Mouse (Mus musculus) midbrain, embryonic 14.5 days (tissue): Measurements from ENCODE around the gene Prm1. TPM values are rescaled to one million over a fixed set of nuclear protein-coding genes. Genes with fewer than 3 reads are reported as not detected.
A peak's percentile ranks its signal among the peaks of the same experiment; 100 is the strongest.

Source experiments
- ATAC-seq: fragments of 200-750 bp; cut with Nextera tagmentation; 2 replicates; pipeline ENCODE4 v1.8.0; 2017; ENCODE audit warnings: moderate number of reproducible peaks, moderate library complexity; ENCODE audit not compliant: low FRiP score, low TSS enrichment
- DNase-seq: peaks from one replicate; pipeline ENCODE4 v3.0.0-alpha.2; 2015
- H3K27ac ChIP-seq: fragments of 300-500 bp; sonication (generic); replicated peaks from 2 replicates; pipeline ENCODE4 v1.5.1; 2014; ENCODE audit warnings: mild to moderate bottlenecking, low read depth, low read length, moderate library complexity
- H3K27me3 ChIP-seq: fragments of 300-500 bp; sonication (generic); 2 replicates; pipeline ENCODE4 v1.6.1; 2014; ENCODE audit warnings: low read length, control low read depth, mixed read lengths; ENCODE audit not compliant: control insufficient read depth, insufficient read depth
- H3K36me3 ChIP-seq: fragments of 300-500 bp; sonication (generic); 2 replicates; pipeline ENCODE4 v1.6.1; 2014; ENCODE audit warnings: low read length, control low read depth; ENCODE audit not compliant: control insufficient read depth, insufficient read depth
- H3K4me1 ChIP-seq: fragments of 300-500 bp; sonication (generic); 2 replicates; pipeline ENCODE4 v1.6.1; 2014; ENCODE audit warnings: mild to moderate bottlenecking, antibody characterized with exemption, low read length, control low read depth; ENCODE audit not compliant: control insufficient read depth, insufficient read depth
- H3K4me2 ChIP-seq: fragments of 300-500 bp; sonication (generic); 2 replicates; pipeline ENCODE4 v1.6.1; 2014; ENCODE audit warnings: mild to moderate bottlenecking, low read length, moderate library complexity
- H3K4me3 ChIP-seq: fragments of 300-500 bp; sonication (generic); replicated peaks from 2 replicates; pipeline ENCODE4 v1.5.1; 2014; ENCODE audit warnings: low read depth, low read length
- H3K9ac ChIP-seq: fragments of 300-500 bp; sonication (generic); replicated peaks from 2 replicates; pipeline ENCODE4 v1.6.1; 2014; ENCODE audit warnings: mild to moderate bottlenecking, low read length, moderate library complexity
- H3K9me3 ChIP-seq: fragments of 300-500 bp; sonication (generic); 2 replicates; pipeline ENCODE4 v1.6.1; 2016; ENCODE audit warnings: low read length, control low read depth, mixed read lengths; ENCODE audit not compliant: control insufficient read depth
- WGBS: fragments of 180-500 bp; shearing (Covaris S2); extraction: QIAGEN DNeasy Blood & Tissue Kit; methylation state at CpG from one replicate; pipeline ENCODE4 v1.1.7; 2014; 5-methylcytosine and 5-hydroxymethylcytosine counted together
- polyA plus RNA-seq: library from polyadenylated mRNA; unstranded; fragments of >200 nt; fragmentation: Nextera tagmentation; extraction: Ambion mirVana; gene quantifications from 2 replicates; pipeline ENCODE4 v1.2.1, GENCODE M21; 2014

Gene Prm1
- polyA plus RNA-seq, 1 experiment from 2014 or later: not detected

GRCm38 (mm10) chr16:10782377-10783151 lies 23.1 kb downstream of the Prm1 start:
- no peak overlapping the region; the same call in 1 of the 2 replicates for H3K4me2 ChIP-seq
- DNase-seq: no peak
- H3K27ac ChIP-seq: no peak overlapping the region
- no peak overlapping the region for H3K9ac ChIP-seq
- H3K36me3 ChIP-seq: no peaks in the 10 kb centered on the region
- H3K9me3 ChIP-seq: no peaks in the 10 kb centered on the region
- 35% methylated on average over 6 of the region's 6 CpGs for WGBS
- peaks cover 21% of the 10 kb centered on the region for H3K27me3 ChIP-seq
- H3K4me3 ChIP-seq: no peak overlapping the region
- peaks cover 8% of the 10 kb centered on the region; the same call in 1 of the 2 replicates for H3K4me1 ChIP-seq
- ATAC-seq: no peak

GRCm38 (mm10) chr16:10781862-10782371 lies 23.7 kb downstream of the Prm1 start:
- Histone ChIP-seq H3K4me1 (peaks cover 8% of the 10 kb centered on the region; the same call in 1 of the 2 replicates), H3K36me3 (no peaks in the 10 kb centered on the region), H3K27me3 (peaks cover 21% of the 10 kb centered on the region), H3K27ac (no peak overlapping the region), H3K9me3 (no peaks in the 10 kb centered on the region), H3K9ac (no peak overlapping the region), H3K4me2 (no peak overlapping the region), H3K4me3 (no peak overlapping the region)
- no peak for ATAC-seq
- 39% methylated on average over 9 of the region's 9 CpGs for WGBS
- DNase-seq: peak; percentile 14

- H3K4me3 ChIP-seq: no peak overlapping the region
- peaks cover 21% of the 10 kb centered on the region for H3K27me3 ChIP-seq
- no peaks in the 10 kb centered on the region for H3K9me3 ChIP-seq
- H3K9ac ChIP-seq: no peak overlapping the region
- no peak for DNase-seq
- H3K36me3 ChIP-seq: no peaks in the 10 kb centered on the region
- no peak overlapping the region for H3K4me2 ChIP-seq
- no peak for ATAC-seq
- H3K27ac ChIP-seq: no peak overlapping the region
- 83% methylated on average over 5 of the region's 5 CpGs for WGBS
- H3K4me1 ChIP-seq: 0 out of 2 replicates have a peak, but pooled peaks cover 4% of the 10 kb centered on the region
Observed at GRCm38 (mm10) chr16:10780631-10781120, 25.0 kb downstream of the Prm1 start.

- no peaks in the 10 kb centered on the region for H3K9me3 ChIP-seq
- peaks cover 5% of the 10 kb centered on the region; the same call in 1 of the 2 replicates for H3K27me3 ChIP-seq
- H3K4me3 ChIP-seq: no peak overlapping the region
- 62% methylated on average over 5 of the region's 5 CpGs for WGBS
- no peaks in the 10 kb centered on the region for H3K4me1 ChIP-seq
- ATAC-seq (no peak), DNase-seq (no peak)
- H3K4me2 ChIP-seq: no peak overlapping the region
- no peak overlapping the region for H3K9ac ChIP-seq
- H3K27ac ChIP-seq: no peak overlapping the region
- H3K36me3 ChIP-seq: no peaks in the 10 kb centered on the region
Observed at GRCm38 (mm10) chr16:10777579-10778160, 28.0 kb downstream of the Prm1 start.

- no peaks in the 10 kb centered on the region for H3K27me3 ChIP-seq
- H3K4me3 ChIP-seq: no peak overlapping the region
- no peak overlapping the region for H3K9ac ChIP-seq
- H3K4me1 ChIP-seq: no peaks in the 10 kb centered on the region
- WGBS: 75% methylated on average over 7 of the region's 7 CpGs
- no peak overlapping the region for H3K27ac ChIP-seq
- DNase-seq (no peak), ATAC-seq (no peak)
- H3K36me3 ChIP-seq: no peaks in the 10 kb centered on the region
- H3K9me3 ChIP-seq: no peaks in the 10 kb centered on the region
- H3K4me2 ChIP-seq: no peak overlapping the region
Observed at GRCm38 (mm10) chr16:10776322-10776721, 29.3 kb downstream of the Prm1 start.

- no peaks in the 10 kb centered on the region for H3K9me3 ChIP-seq
- H3K27me3 ChIP-seq: no peaks in the 10 kb centered on the region
- H3K4me1 ChIP-seq: no peaks in the 10 kb centered on the region
- H3K4me2 ChIP-seq: no peak overlapping the region
- 72% methylated on average over 4 of the region's 4 CpGs for WGBS
- no peak overlapping the region for H3K9ac ChIP-seq
- no peak overlapping the region for H3K4me3 ChIP-seq
- H3K36me3 ChIP-seq: no peaks in the 10 kb centered on the region
- no peak for DNase-seq
- ATAC-seq: no peak
- no peak overlapping the region for H3K27ac ChIP-seq
Observed at GRCm38 (mm10) chr16:10774726-10775125, 30.9 kb downstream of the Prm1 start.

- Histone ChIP-seq H3K27ac (no peak overlapping the region), H3K9me3 (no peaks in the 10 kb centered on the region), H3K4me1 (no peaks in the 10 kb centered on the region), H3K36me3 (no peaks in the 10 kb centered on the region), H3K9ac (no peak overlapping the region), H3K27me3 (no peaks in the 10 kb centered on the region), H3K4me2 (no peak overlapping the region), H3K4me3 (no peak overlapping the region)
- DNase-seq: no peak
- 88% methylated on average over 8 of the region's 8 CpGs for WGBS
- no peak for ATAC-seq
Observed at GRCm38 (mm10) chr16:10773543-10773942, 32.1 kb downstream of the Prm1 start.

GRCm38 (mm10) chr16:10771769-10772510 lies 33.7 kb downstream of the Prm1 start:
- Histone ChIP-seq H3K27ac (no peak overlapping the region), H3K36me3 (no peaks in the 10 kb centered on the region), H3K4me1 (no peaks in the 10 kb centered on the region), H3K27me3 (no peaks in the 10 kb centered on the region), H3K9me3 (no peaks in the 10 kb centered on the region), H3K9ac (no peak overlapping the region), H3K4me3 (no peak overlapping the region), H3K4me2 (no peak overlapping the region)
- no peak for ATAC-seq
- DNase-seq: no peak
- WGBS: 69% methylated on average over 19 of the region's 19 CpGs
